Mouse (Mus musculus) ES-Bruce4 (cell line): ENCODE measurements around the gene Grxcr1.

Source experiments
- CTCF ChIP-seq: IDR thresholded peaks from one replicate; pipeline ENCODE4 v1.8.1; 2011; ENCODE audit warnings: low read depth, low read length
- POLR2A ChIP-seq: IDR thresholded peaks from one replicate; pipeline ENCODE4 v1.8.1; 2011; ENCODE audit warnings: low read length; ENCODE audit not compliant: insufficient read depth

GRCm38 (mm10) chr5:68033345-68033744 lies 1.7 kb downstream of the Grxcr1 start:
- TF ChIP-seq CTCF (no peak), POLR2A (no peak)
